Mouse (Mus musculus) embryonic facial prominence, embryonic 15.5 days (tissue): Measurements from ENCODE around the gene Lcn6. TPM values are rescaled to one million over a fixed set of nuclear protein-coding genes. Genes with fewer than 3 reads are reported as not detected.
A peak's percentile ranks its signal among the peaks of the same experiment; 100 is the strongest.
"Not testable (repeated sequence)": the region's sequence is repeated elsewhere in the genome, so short reads cannot be mapped to it uniquely, and the experiment has no call there.

Experiments
- ATAC-seq: fragments of 200-750 bp; cut with Nextera tagmentation; 2 replicates; pipeline ENCODE4 v1.8.0; 2017; ENCODE audit warnings: low read depth, moderate TSS enrichment; ENCODE audit not compliant: insufficient number of reproducible peaks, low FRiP score, low TSS enrichment
- H3K27ac ChIP-seq: fragments of 300-500 bp; sonication (generic); replicated peaks from 2 replicates; pipeline ENCODE4 v1.5.1; 2015; ENCODE audit warnings: mild to moderate bottlenecking, inconsistent platforms
- H3K27me3 ChIP-seq: fragments of 300-500 bp; sonication (generic); 2 replicates; pipeline ENCODE4 v1.6.1; 2015; ENCODE audit warnings: inconsistent platforms
- H3K36me3 ChIP-seq: fragments of 300-500 bp; sonication (generic); 2 replicates; pipeline ENCODE4 v1.6.1; 2015; ENCODE audit warnings: mild to moderate bottlenecking, inconsistent platforms
- H3K4me1 ChIP-seq: fragments of 300-500 bp; sonication (generic); 2 replicates; pipeline ENCODE4 v1.6.1; 2015; ENCODE audit warnings: inconsistent platforms
- H3K4me2 ChIP-seq: fragments of 300-500 bp; sonication (generic); replicated peaks from 2 replicates; pipeline ENCODE4 v1.6.1; 2015; ENCODE audit warnings: mild to moderate bottlenecking, inconsistent platforms
- H3K4me3 ChIP-seq: fragments of 300-500 bp; sonication (generic); replicated peaks from 2 replicates; pipeline ENCODE4 v1.5.1; 2015; ENCODE audit warnings: mild to moderate bottlenecking, inconsistent platforms
- H3K9ac ChIP-seq: fragments of 300-500 bp; sonication (generic); 2 replicates; pipeline ENCODE4 v1.6.1; 2015; ENCODE audit warnings: inconsistent platforms
- H3K9me3 ChIP-seq: fragments of 300-500 bp; sonication (generic); replicated peaks from 2 replicates; pipeline ENCODE4 v1.6.1; 2016; ENCODE audit warnings: inconsistent platforms
- WGBS: fragments of 180-500 bp; shearing (Covaris S2); methylation state at CpG from one replicate; pipeline ENCODE4 v1.1.7; 2015; 5-methylcytosine and 5-hydroxymethylcytosine counted together
- polyA plus RNA-seq: library from polyadenylated mRNA; unstranded; fragments of >200 nt; fragmentation: Nextera tagmentation; extraction: Ambion mirVana; gene quantifications from 2 replicates; pipeline ENCODE4 v1.2.1, GENCODE M21; 2015

The Lcn6 gene
- polyA plus RNA-seq, 1 experiment from 2014 or later: not detected

DNA sequence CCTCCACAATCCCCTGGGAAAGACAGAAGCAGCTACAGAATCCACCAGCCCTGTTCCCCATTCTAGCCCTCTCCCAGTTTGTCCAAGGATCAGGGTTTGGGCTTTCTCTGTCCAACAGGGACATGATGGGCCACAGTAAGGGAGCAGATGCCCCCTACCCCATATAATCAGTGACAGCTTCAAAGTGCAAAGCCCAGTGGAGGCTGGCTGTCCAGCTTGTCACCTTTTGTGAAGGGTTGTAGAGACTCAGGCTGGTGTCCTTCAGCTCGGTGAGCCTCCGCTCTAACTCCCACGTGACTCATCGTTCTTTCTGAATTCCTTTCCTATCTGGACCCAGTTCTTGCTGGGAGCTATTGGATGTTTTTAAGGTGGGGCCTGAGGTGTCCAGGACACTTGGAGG is 27.1 kb downstream of the Lcn6 start:
- no peak overlapping the region for H3K4me2 ChIP-seq
- H3K9ac ChIP-seq: no peak overlapping the region
- H3K27ac ChIP-seq: no peak overlapping the region
- ATAC-seq: no peak
- no peaks in the 10 kb centered on the region for H3K36me3 ChIP-seq
- WGBS: 84% methylated on average over 4 of the region's 4 CpGs
- no peak overlapping the region for H3K4me3 ChIP-seq
- H3K9me3 ChIP-seq: no peaks in the 10 kb centered on the region
- peaks cover 8% of the 10 kb centered on the region for H3K4me1 ChIP-seq
- H3K27me3 ChIP-seq: no peaks in the 10 kb centered on the region

DNA sequence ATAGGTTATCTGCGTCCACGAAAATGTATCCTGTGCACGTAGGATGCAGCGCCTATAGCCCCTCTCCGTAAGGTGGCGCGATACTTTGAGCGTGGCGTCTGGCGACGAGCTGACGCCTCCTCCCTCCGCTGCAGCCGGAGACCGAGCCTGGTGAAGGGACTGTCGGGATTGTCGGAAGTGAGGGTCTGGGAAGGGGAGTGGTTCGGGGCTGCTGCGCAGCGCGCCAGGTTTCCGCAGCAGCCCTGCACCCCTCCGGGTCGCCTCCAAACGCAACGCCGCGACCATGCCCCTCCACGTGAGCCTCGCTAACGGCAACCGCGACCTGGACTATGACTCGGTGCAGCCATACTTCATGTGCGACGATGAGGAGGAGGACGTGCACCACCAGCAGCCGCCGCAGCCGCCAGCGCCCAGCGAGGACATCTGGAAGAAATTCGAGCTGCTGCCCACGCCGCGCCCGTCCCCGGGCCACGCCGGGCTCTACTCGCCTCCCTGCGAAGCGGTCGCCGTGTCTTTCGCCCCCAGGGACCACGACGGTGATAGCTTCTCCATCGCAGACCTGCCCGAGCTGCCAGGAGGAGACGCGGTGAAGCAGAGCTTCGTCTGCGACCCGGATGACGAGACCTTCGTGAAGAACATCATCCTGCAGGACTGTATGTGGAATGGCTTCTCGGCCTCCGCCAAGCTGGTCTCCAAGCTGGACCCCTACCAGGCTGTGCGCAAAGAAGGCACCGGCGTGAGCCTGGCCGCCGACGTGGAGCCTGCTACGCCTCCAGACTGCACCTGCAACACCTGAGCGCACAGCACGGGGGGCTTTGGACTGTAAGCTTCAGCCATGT is 30.3 kb downstream of the Lcn6 start, which contains the start of gene Bmyc:
Gene Bmyc, plus strand, starts transcription at position 97 of the 839 bp plus-strand sequence.
- no peaks in the 10 kb centered on the region for H3K9me3 ChIP-seq
- no peaks in the 10 kb centered on the region for H3K27me3 ChIP-seq
- H3K4me2 ChIP-seq: peak within 1 kb of the TSS; percentile 90
- H3K4me3 ChIP-seq: peak within 1 kb of the TSS; percentile 73
- WGBS: under 1% methylated on average over 78 of the region's 78 CpGs
- peak within 1 kb of the TSS; percentile 58 for H3K9ac ChIP-seq
- H3K27ac ChIP-seq: peak within 1 kb of the TSS; percentile 83
- ATAC-seq: peak; percentile 88
- peaks cover 12% of the 10 kb centered on the region for H3K4me1 ChIP-seq
- no peaks in the 10 kb centered on the region for H3K36me3 ChIP-seq

DNA sequence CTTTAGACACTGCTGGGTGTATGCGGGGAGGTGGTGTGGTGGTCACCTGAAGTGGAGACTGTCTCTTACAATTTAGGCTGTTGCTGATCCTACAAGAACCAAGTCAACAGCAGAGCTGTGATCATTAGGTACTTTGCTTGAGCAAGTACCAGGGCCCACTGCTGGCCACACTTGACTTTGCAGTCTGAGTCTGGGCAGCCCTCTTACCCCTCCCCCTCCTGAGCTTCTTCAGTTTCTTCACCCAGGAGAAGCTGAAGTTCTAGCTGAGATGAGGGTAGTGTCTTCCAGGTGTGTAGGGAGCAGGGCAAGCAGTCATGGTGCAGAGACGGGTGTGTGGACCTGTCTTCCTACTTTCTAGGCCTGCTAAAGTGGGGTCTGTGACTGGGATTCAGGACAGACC is 31.5 kb downstream of the Lcn6 start:
- no peaks in the 10 kb centered on the region for H3K27me3 ChIP-seq
- no peak for ATAC-seq
- no peaks in the 10 kb centered on the region for H3K36me3 ChIP-seq
- H3K4me1 ChIP-seq: peaks cover 12% of the 10 kb centered on the region
- no peak overlapping the region for H3K27ac ChIP-seq
- no peak overlapping the region for H3K9ac ChIP-seq
- H3K4me2 ChIP-seq: peak overlapping the region; percentile 22; the same call in 1 of the 2 replicates
- no peak overlapping the region for H3K4me3 ChIP-seq
- 76% methylated on average over 2 of the region's 2 CpGs for WGBS
- no peaks in the 10 kb centered on the region for H3K9me3 ChIP-seq

DNA sequence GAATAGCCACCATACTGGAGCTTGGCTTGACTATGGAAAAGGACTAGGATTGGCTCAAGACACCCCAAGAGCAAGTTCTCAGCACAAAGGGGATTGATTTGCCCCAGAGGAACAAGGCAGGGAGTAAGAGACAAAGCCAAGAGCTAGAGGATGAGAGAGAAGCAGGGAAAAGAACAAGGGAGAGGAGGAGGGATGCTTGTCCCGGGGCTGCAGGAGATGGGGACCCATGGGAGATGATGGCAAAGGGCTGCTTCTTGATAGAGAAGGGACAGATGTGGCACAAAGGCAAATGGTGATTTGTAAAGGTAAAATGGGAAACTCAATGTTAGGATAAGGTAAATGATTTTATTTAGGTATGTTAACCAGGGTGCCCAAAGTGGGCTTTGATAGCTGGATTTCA is 32.5 kb downstream of the Lcn6 start:
- not testable (repeated sequence) for H3K4me2 ChIP-seq, H3K9ac ChIP-seq, H3K27ac ChIP-seq, H3K36me3 ChIP-seq, H3K27me3 ChIP-seq, H3K4me3 ChIP-seq, H3K9me3 ChIP-seq, ATAC-seq
- WGBS: 86% methylated on average over 1 of the region's 1 CpGs
- H3K4me1 ChIP-seq: peaks cover 12% of the 10 kb centered on the region

DNA sequence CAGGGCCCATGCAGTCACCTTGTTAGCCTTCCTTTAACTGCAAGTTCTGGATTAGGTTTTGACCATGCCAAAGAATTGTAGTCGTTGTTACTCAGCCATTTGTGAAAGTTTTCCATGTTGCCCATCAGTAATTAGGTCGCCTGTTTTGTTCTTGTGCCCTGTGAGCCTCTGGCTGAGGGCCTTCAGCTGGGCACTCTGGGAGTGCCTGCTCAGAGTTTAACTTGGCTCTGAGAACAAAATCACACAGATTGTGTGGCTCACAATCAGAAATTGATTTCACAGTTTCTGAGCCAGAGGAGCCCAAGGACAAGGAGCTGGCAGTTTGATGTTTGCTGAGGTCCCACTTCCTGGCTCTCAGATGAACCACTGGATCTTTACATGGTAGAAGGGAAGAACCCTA is 33.2 kb downstream of the Lcn6 start:
- not testable (repeated sequence) for H3K4me3 ChIP-seq, H3K9me3 ChIP-seq, H3K27me3 ChIP-seq, H3K9ac ChIP-seq, H3K4me2 ChIP-seq, H3K27ac ChIP-seq, ATAC-seq, H3K36me3 ChIP-seq
- peaks cover 12% of the 10 kb centered on the region for H3K4me1 ChIP-seq
- 62% methylated on average over 2 of the region's 2 CpGs for WGBS

DNA sequence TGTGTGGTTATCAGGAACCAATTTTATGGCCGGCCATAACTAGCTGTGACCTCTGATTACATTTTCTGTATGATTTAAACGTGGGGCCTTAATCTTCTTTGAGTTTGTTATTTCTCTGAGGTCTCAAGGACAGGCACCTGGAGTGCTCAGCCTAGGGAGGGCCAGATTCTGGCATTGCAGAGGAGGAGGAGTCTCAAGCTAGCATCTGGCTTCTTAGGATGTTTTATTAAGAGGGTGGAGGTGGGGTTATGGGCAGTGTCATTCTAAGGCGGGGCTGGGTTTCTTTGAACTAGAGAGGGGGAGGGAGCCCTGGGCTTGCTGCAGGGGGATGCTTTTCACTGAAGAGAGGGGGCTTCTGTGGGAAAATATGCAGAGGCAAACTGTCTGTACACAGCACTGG is 35.1 kb downstream of the Lcn6 start:
- not testable (repeated sequence) for H3K4me2 ChIP-seq, ATAC-seq, H3K9me3 ChIP-seq, H3K9ac ChIP-seq, H3K4me3 ChIP-seq, H3K27me3 ChIP-seq, H3K36me3 ChIP-seq, H3K27ac ChIP-seq
- H3K4me1 ChIP-seq: peaks cover 12% of the 10 kb centered on the region
- WGBS: 23% methylated on average over 3 of the region's 3 CpGs

DNA sequence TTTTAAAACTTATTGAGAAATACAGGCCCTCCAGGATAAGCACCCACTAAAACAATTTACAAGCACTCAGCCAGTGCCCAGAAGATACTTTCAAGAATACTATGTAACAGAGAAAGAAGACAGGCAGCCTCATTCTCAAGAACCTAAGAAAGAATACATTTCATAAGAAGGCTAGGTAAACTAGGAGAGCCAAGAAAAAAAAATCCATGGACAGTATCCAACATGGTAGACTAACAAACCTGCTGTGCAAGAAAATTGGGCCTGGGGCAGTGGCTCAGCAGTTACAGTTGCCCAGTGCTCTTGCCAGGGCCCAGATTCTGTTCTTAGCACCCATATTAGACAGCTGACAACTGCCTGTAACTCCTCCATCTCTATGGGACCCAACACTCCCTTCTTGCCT is 40.6 kb downstream of the Lcn6 start:
- no peaks in the 10 kb centered on the region for H3K36me3 ChIP-seq
- no peak overlapping the region for H3K9ac ChIP-seq
- no peaks in the 10 kb centered on the region for H3K9me3 ChIP-seq
- H3K4me1 ChIP-seq: no peaks in the 10 kb centered on the region
- no peak overlapping the region for H3K27ac ChIP-seq
- no peak for ATAC-seq
- no peak overlapping the region for H3K4me2 ChIP-seq
- no peak overlapping the region for H3K4me3 ChIP-seq
- no peaks in the 10 kb centered on the region for H3K27me3 ChIP-seq

Other genes with a start within 250 kb of the Lcn6 start
- gene Abca2, start 248.1 kb upstream of the Lcn6 start, polyA plus RNA-seq: 4.0 and 4.1 TPM in 2 replicates
- gene Clic3, start 219.9 kb upstream of the Lcn6 start, polyA plus RNA-seq: 72.8 and 75.5 TPM in 2 replicates
- gene Paxx, start 215.7 kb upstream of the Lcn6 start, polyA plus RNA-seq: 48.7 and 49.1 TPM in 2 replicates
- gene Ptgds, start 206.7 kb upstream of the Lcn6 start, polyA plus RNA-seq: 18.7 and 20.8 TPM in 2 replicates
- gene Lcn12, start 182.9 kb upstream of the Lcn6 start, polyA plus RNA-seq: not detected in 2 replicates
- 81.2 and 96.3 TPM in 2 replicates for gene Fbxw5, start 176.0 kb upstream of the Lcn6 start, polyA plus RNA-seq
- gene C8g, start 175.1 kb upstream of the Lcn6 start, polyA plus RNA-seq: 5.6 and 7.2 TPM in 2 replicates
- 34.8 and 36.2 TPM in 2 replicates for gene Traf2, start 129.8 kb upstream of the Lcn6 start, polyA plus RNA-seq
- gene Edf1, start 118.9 kb upstream of the Lcn6 start, polyA plus RNA-seq: 355 and 373 TPM in 2 replicates
- gene Mamdc4, start 101.9 kb upstream of the Lcn6 start, polyA plus RNA-seq: 3.3 and 4.9 TPM in 2 replicates
- gene Phpt1, start 101.6 kb upstream of the Lcn6 start, polyA plus RNA-seq: 147 and 157 TPM in 2 replicates
- 0.60 and 0.63 TPM in 2 replicates for gene Ajm1, start 95.0 kb upstream of the Lcn6 start, polyA plus RNA-seq
- 82.1 and 83.3 TPM in 2 replicates for gene Rabl6, start 68.3 kb upstream of the Lcn6 start, polyA plus RNA-seq
- 0.29 and 0.42 TPM in 2 replicates for gene Ccdc183, start 59.1 kb upstream of the Lcn6 start, polyA plus RNA-seq
- gene Tmem141, start 54.8 kb upstream of the Lcn6 start, polyA plus RNA-seq: 28.6 and 30.5 TPM in 2 replicates
- gene Fcna, start 48.8 kb upstream of the Lcn6 start, polyA plus RNA-seq: 2.8 and 3.5 TPM in 2 replicates
- gene Lcn8, start 23.7 kb upstream of the Lcn6 start, polyA plus RNA-seq: not detected in 2 replicates
- not detected in 2 replicates for gene Lcn5, start 18.8 kb upstream of the Lcn6 start, polyA plus RNA-seq
- not detected in 2 replicates for gene Lcn10, start 5.9 kb downstream of the Lcn6 start, polyA plus RNA-seq
- not detected in 2 replicates for gene Obp2a, start 23.3 kb downstream of the Lcn6 start, polyA plus RNA-seq
- 91.8 and 93.2 TPM in 2 replicates for gene Bmyc, start 30.0 kb downstream of the Lcn6 start, polyA plus RNA-seq
- not detected in 2 replicates for gene Obp2b, start 60.2 kb downstream of the Lcn6 start, polyA plus RNA-seq
- gene Lcn3, start 88.8 kb downstream of the Lcn6 start, polyA plus RNA-seq: not detected in 2 replicates
- gene Lcn11, start 100.2 kb downstream of the Lcn6 start, polyA plus RNA-seq: not detected in 2 replicates
- gene Gm13539, start 105.5 kb downstream of the Lcn6 start, polyA plus RNA-seq: not detected in 2 replicates
- gene Glt6d1, start 139.1 kb downstream of the Lcn6 start, polyA plus RNA-seq: not detected in 2 replicates
- gene Lcn9, start 146.4 kb downstream of the Lcn6 start, polyA plus RNA-seq: not detected in 2 replicates
- not detected in 2 replicates for gene Sohlh1, start 170.5 kb downstream of the Lcn6 start, polyA plus RNA-seq
- 0.32 and 0.42 TPM in 2 replicates for gene Kcnt1, start 186.9 kb downstream of the Lcn6 start, polyA plus RNA-seq